Mouse (Mus musculus) lung, embryonic 14.5 days (tissue): ENCODE results near the gene Kcnj4. TPM values are rescaled to one million over a fixed set of nuclear protein-coding genes. Genes with fewer than 3 reads are reported as not detected.
"Not testable (repeated sequence)": the region's sequence is repeated elsewhere in the genome, so short reads cannot be mapped to it uniquely, and the experiment has no call there.

ENCODE experiments used
- ATAC-seq: fragments of 200-750 bp; cut with Nextera tagmentation; 2 replicates; pipeline ENCODE4 v1.8.0; 2017; ENCODE audit warnings: mild to moderate bottlenecking, moderate TSS enrichment, moderate library complexity; ENCODE audit not compliant: insufficient read depth
- DNase-seq: peaks from one replicate; pipeline ENCODE4 v3.0.0-alpha.2; 2015
- H3K27ac ChIP-seq: fragments of 300-500 bp; sonication (generic); 2 replicates; pipeline ENCODE4 v1.5.1; 2014; ENCODE audit warnings: low read depth, mild to moderate bottlenecking, moderate library complexity
- H3K27me3 ChIP-seq: fragments of 300-500 bp; sonication (generic); 2 replicates; pipeline ENCODE4 v1.6.1; 2014; ENCODE audit warnings: low read length, control low read depth; ENCODE audit not compliant: insufficient read depth
- H3K36me3 ChIP-seq: fragments of 300-500 bp; sonication (generic); 2 replicates; pipeline ENCODE4 v1.6.1; 2014; ENCODE audit warnings: control low read depth; ENCODE audit not compliant: insufficient read depth
- H3K4me1 ChIP-seq: fragments of 300-500 bp; sonication (generic); 2 replicates; pipeline ENCODE4 v1.6.1; 2014; ENCODE audit warnings: antibody characterized with exemption, control low read depth; ENCODE audit not compliant: insufficient read depth
- H3K4me2 ChIP-seq: fragments of 300-500 bp; sonication (generic); 2 replicates; pipeline ENCODE4 v1.6.1; 2014; ENCODE audit warnings: mild to moderate bottlenecking
- H3K4me3 ChIP-seq: fragments of 300-500 bp; sonication (generic); 2 replicates; pipeline ENCODE4 v1.5.1; 2014; ENCODE audit warnings: low read depth, low read length
- H3K9ac ChIP-seq: fragments of 300-500 bp; sonication (generic); 2 replicates; pipeline ENCODE4 v1.6.1; 2014
- H3K9me3 ChIP-seq: fragments of 300-500 bp; sonication (generic); 2 replicates; pipeline ENCODE4 v1.6.1; 2016; ENCODE audit warnings: low read depth, low read length, control low read depth
- CTCF ChIP-seq: IDR thresholded peaks from 2 replicates; pipeline ENCODE4 v1.5.1; 2016; ENCODE audit warnings: antibody characterized with exemption, low read depth
- WGBS: fragments of 180-500 bp; shearing (Covaris S2); extraction: QIAGEN DNeasy Blood & Tissue Kit; methylation state at CpG from one replicate; pipeline ENCODE4 v1.1.7; 2014; 5-methylcytosine and 5-hydroxymethylcytosine counted together
- polyA plus RNA-seq: library from polyadenylated mRNA; unstranded; fragments of >200 nt; fragmentation: Nextera tagmentation; extraction: Ambion mirVana; gene quantifications from 2 replicates; pipeline ENCODE4 v1.2.1, GENCODE M21; 2014

Gene Kcnj4
- polyA plus RNA-seq, 1 experiment from 2014 or later, result not detected

DNA sequence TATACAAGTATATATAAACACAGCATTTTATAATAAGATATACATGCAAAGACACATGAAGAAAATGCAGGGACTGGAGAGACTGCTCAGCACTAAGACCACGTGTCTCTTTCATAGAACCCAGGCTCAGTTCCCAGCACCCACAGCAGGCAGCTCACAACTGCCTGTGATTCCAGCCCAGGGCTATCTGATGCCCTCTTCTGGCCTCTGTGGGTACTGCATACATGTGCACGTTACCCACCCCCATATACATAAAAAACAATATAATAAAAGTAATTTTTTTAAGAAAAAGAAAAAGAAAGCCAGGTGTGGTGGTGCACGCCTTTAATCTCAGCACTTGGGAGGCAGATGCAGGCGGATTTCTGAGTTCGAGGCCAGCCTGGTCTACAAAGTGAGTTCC lies 32.0 kb downstream of the Kcnj4 start:
- H3K27ac ChIP-seq, result no peak overlapping the region
- no peak overlapping the region for H3K9ac ChIP-seq
- ATAC-seq, result no peak
- WGBS, result 89% methylated on average over 5 of the region's 5 CpGs
- H3K4me3 ChIP-seq, result no peak overlapping the region
- peak; percentile 31 for TF ChIP-seq CTCF
- no peak for DNase-seq
- no peaks in the 10 kb centered on the region for H3K9me3 ChIP-seq
- H3K27me3 ChIP-seq, result no peaks in the 10 kb centered on the region
- H3K36me3 ChIP-seq, result no peaks in the 10 kb centered on the region
- H3K4me2 ChIP-seq, result no peak overlapping the region
- no peaks in the 10 kb centered on the region for H3K4me1 ChIP-seq

GRCm38 (mm10) chr15:79471095-79471494 lies 33.9 kb downstream of the Kcnj4 start:
- Histone ChIP-seq H3K9me3 (no peaks in the 10 kb centered on the region), H3K4me3 (peak overlapping the region; percentile 27), H3K9ac (no peak overlapping the region), H3K27ac (no peak overlapping the region), H3K36me3 (no peaks in the 10 kb centered on the region), H3K27me3 (no peaks in the 10 kb centered on the region), H3K4me1 (no peaks in the 10 kb centered on the region), H3K4me2 (peak overlapping the region; percentile 47)
- WGBS, result 48% methylated on average over 10 of the region's 10 CpGs
- ATAC-seq (no peak), DNase-seq (no peak)
- TF ChIP-seq CTCF, result no peak

GRCm38 (mm10) chr15:79470583-79470982 lies 34.5 kb downstream of the Kcnj4 start:
- Histone ChIP-seq H3K36me3 (no peaks in the 10 kb centered on the region), H3K4me3 (peak overlapping the region; percentile 27), H3K9ac (no peak overlapping the region), H3K4me2 (peak overlapping the region; percentile 47), H3K9me3 (no peaks in the 10 kb centered on the region), H3K4me1 (no peaks in the 10 kb centered on the region), H3K27me3 (no peaks in the 10 kb centered on the region), H3K27ac (no peak overlapping the region)
- peak; percentile 63 for DNase-seq
- TF ChIP-seq CTCF, result no peak
- 30% methylated on average over 17 of the region's 17 CpGs for WGBS
- peak; percentile 25; the same call in 1 of the 2 replicates for ATAC-seq

DNA sequence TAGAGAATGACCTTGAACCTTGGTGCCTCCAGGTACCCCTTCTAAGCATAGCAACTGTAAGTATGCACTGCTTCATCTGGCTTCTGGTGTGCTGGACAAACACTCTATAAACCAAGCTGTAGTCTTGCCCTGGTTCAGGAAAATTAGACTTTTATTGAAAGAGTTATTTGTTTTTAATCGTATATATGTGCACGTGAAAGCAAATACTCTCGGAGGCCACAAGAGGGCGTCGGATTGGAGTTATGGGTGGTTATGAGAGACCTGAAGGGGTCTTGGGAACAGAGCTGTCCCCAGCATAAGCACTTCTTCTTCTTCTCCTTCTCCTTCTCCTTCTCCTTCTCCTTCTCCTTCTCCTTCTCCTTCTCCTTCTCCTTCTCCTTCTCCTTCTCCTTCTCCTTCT lies 35.5 kb downstream of the Kcnj4 start:
- Histone ChIP-seq H3K4me1 (no peaks in the 10 kb centered on the region), H3K9me3 (no peaks in the 10 kb centered on the region), H3K4me3 (no peak overlapping the region), H3K9ac (no peak overlapping the region), H3K27ac (no peak overlapping the region), H3K36me3 (no peaks in the 10 kb centered on the region), H3K4me2 (no peak overlapping the region), H3K27me3 (no peaks in the 10 kb centered on the region)
- no peak for TF ChIP-seq CTCF
- ATAC-seq (no peak), DNase-seq (no peak)
- WGBS, result 64% methylated on average over 5 of the region's 5 CpGs

GRCm38 (mm10) chr15:79466601-79467286 lies 38.3 kb downstream of the Kcnj4 start:
- Histone ChIP-seq H3K4me1 (no peaks in the 10 kb centered on the region), H3K9ac (no peak overlapping the region), H3K27me3 (no peaks in the 10 kb centered on the region), H3K4me3 (no peak overlapping the region), H3K4me2 (no peak overlapping the region), H3K36me3 (no peaks in the 10 kb centered on the region), H3K9me3 (no peaks in the 10 kb centered on the region), H3K27ac (no peak overlapping the region)
- DNase-seq (peak; percentile 96), ATAC-seq (peak; percentile 87)
- WGBS, result 6% methylated on average over 18 of the region's 18 CpGs
- TF ChIP-seq CTCF, result peak; percentile 99

DNA sequence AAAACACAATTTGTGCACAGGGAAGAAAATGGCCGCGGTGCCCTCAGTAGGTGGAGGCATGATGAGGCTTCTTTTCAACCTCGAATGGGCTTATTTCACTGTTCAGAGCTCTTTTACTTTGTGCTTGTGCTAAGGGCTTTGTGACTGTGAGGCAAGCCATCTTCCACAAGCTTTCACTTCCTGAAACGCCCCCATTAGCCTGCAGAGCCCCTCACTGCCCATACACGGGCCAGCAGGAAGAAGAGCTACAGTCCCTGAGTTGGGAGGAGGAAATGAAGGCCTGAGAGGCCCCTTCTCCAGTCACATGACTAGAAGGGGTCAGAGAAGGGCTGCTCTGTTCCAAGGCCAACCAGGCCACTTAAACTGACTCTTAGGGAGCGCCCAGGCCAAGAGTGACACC lies 48.5 kb downstream of the Kcnj4 start:
- Histone ChIP-seq H3K36me3 (no peaks in the 10 kb centered on the region), H3K4me3 (no peak overlapping the region), H3K27me3 (0 out of 2 replicates have a peak, but pooled peaks cover 5% of the 10 kb centered on the region), H3K27ac (no peak overlapping the region), H3K9me3 (no peaks in the 10 kb centered on the region), H3K4me1 (no peaks in the 10 kb centered on the region; the same call in 1 of the 2 replicates), H3K9ac (no peak overlapping the region), H3K4me2 (no peak overlapping the region)
- 61% methylated on average over 6 of the region's 6 CpGs for WGBS
- DNase-seq (peak; percentile 51), ATAC-seq (no peak)
- TF ChIP-seq CTCF, result no peak

GRCm38 (mm10) chr15:79456104-79456503 lies 48.9 kb downstream of the Kcnj4 start:
- H3K9me3 ChIP-seq, H3K9ac ChIP-seq, H3K4me2 ChIP-seq, H3K27ac ChIP-seq, H3K36me3 ChIP-seq, DNase-seq, H3K4me3 ChIP-seq, H3K27me3 ChIP-seq, H3K4me1 ChIP-seq, ATAC-seq: not testable (repeated sequence)
- 42% methylated on average over 6 of the region's 6 CpGs for WGBS
